Mouse (Mus musculus) liver (tissue): ENCODE results near the gene Tnfrsf25.

Experiments
- DNase-seq: peaks from one replicate; pipeline ENCODE4 v3.0.0-alpha.2; 2020; ENCODE audit warnings: mixed read lengths

Gene Tnfrsf25

DNA sequence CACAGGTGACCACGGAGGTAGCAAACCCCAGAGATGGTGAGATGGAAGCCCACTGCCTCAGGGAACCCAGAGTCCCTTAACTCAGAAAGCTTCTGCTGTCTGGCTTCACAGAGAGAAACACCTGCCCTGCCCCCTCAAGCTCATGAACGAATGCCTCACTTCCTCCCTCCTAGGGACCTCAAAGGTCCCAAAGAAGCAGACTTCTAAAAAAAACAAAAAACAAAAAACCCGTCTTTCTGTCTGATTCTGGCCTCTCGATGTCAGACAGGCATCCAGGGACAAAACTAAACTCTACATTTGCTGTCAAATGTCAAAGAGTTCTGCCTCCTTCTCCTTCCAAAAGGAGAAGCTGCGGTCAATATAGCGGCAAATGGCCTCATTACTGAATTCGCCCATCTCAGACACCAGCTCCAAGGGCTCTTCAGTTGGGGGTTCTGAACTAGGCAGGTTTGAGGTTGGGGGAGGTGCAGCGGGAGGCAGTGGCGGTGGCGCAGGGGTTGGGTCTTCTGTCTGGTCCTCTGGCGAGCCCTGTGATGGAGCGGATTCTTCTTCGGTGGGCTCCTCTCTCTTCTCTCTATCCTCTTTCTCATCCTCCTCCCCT lies 8.7 kb downstream of the Tnfrsf25 start:
- DNase-seq, result no peak

DNA sequence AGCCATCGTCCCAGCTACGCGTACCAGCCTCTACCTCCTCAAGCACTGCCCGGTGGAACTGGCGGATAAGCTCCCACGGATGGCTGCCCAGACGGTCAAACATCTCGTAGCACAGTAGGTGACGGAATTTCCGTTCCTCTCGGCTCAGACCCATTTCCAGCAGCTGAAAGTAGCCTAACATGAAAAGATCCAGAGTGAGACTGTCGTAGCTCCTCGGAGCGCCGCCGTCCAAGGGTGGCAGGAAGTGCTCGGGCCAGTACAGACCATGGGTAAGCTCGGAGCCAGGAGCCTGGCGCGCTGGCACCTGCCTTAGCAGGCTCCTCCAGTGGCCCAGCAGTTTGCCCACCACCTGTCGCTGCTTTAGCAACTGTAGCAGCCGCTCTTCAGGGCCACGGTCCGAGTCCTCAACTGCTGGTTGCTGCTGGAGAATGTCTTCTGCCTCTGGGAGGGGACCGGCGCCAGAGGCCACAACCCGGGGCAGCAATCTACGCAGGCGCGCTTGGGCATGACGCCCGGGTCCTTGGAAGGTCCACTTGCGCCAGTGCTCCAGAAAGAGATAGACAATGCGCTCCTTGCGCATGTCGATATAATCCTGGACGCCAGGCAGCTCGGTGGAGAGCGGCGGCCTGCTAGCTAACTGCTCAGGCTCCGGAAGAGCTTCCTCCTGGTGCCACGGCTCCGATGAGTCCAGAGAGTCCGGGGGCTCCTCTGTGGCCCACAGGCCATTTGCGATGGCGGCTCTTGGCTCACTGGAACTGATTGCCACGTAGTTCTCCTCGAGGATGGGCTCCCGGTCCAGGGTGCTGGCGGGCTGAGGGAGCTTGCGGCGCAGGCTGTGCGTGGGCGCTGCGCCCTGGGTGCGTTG lies 9.7 kb downstream of the Tnfrsf25 start:
- no peak for DNase-seq

GRCm38 (mm10) chr4:152126026-152126920 lies 10.5 kb downstream of the Tnfrsf25 start:
- no peak for DNase-seq

DNA sequence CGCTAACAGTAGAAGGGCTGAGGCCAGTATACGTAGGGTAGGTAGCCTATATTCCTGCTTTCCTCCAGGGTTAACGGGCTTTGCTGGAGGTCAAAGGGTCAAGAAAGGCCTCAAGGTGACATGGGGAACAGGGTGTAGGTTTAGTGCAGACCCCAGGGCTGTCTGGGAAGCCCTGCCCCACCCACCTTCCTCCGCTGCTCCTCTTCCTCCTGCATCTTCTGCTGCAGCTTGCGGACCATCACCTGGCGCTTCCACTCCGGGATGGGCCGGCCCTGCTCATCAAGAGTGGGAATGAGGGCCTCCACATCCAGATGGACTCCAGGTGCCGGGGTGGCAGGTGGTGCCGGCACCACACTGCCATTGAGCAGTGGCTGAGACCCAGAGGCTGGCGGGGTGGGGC lies 12.2 kb downstream of the Tnfrsf25 start:
- DNase-seq, result no peak

DNA sequence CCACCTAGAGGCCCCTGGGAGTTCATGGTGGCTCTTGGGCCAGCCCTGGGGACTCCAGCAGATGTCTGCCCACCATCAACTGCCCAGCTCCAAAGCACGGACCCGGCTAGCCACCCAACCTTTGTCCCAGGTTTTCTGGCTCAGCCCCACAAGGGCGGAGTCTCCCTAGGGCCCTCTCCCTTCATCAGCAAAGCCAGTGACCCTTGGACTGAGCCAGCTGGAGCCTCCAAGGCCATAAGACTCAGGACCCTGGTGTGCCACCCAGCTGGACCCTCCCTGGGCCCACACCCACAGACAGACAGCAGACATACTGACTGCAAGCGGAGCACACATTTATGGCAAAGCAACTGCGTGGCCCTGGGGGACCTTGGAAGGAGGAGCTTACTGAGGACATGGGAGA lies 13.1 kb downstream of the Tnfrsf25 start:
- DNase-seq, result no peak

GRCm38 (mm10) chr4:152129395-152129930 lies 13.7 kb downstream of the Tnfrsf25 start:
- no peak for DNase-seq

- peak; percentile 61 for DNase-seq
These were observed 15.3 kb downstream of the Tnfrsf25 start for GRCm38 (mm10) chr4:152130771-152131653.

DNA sequence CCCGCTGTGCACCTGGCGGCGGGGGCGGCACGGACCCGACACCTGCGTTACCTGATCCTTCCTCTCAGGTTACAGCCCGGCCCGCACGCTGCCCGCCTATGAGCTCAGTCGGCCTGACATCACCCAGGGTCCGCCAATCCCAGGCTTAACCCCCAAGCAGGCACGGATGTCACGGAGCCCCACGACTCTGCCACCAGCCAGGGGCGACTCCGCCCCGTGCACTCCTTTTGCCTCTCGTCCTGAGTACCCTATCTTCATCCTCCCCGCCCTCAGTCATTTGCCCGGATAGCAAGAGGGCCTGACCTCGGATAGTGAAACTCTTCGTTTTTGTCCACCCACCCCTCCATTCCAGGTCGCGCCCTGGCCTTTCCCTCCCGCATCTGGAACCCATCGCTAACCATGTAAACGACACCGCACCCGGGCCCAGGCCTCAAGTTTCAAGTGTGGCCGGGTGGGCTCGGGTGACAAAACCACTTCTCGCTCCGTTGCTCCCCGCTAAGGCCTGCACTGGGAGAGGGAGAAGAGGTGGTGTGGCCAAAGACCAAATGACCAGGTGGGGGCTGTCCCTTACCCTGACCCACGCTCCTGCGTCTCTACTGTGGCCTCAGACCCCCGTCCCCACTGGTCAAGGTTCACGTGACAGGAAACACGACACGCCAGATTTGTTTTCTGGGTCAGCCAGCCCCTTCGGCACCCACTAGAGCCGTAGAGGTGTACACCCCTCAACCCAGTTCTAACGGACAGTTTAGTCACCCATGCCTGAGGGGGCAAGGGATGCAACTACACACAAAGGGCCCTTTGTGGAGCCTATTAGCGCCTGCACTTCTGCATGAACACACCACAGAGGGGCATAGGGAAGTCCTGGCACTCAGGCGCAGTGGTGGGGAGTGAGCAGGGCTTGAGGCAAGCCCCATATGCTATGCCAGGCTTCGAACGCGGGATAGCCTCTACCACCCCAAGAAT lies 16.4 kb downstream of the Tnfrsf25 start:
- DNase-seq, result no peak

DNA sequence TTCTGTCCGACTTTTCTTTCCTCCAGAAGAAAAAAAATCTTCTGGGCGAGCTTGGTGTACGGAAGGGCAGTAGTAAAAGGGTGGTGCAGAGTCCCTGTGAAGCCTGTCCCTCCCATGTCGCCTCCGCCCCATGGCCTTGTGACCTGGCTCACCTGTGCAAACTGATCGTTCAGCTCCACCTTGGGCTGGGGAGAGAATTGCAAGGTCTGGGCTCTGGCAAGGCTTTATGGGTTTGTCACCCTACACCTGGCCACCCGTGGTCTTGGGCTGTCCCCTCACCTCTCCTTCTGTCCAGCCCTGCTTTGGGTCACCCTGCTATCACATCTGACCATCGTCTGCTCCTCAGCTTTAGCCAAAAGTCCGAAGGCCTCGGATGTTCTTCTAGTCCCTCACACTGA lies 17.0 kb downstream of the Tnfrsf25 start:
- DNase-seq, result no peak

- DNase-seq, result no peak
These were observed 17.5 kb downstream of the Tnfrsf25 start for GRCm38 (mm10) chr4:152133213-152133612.

DNA sequence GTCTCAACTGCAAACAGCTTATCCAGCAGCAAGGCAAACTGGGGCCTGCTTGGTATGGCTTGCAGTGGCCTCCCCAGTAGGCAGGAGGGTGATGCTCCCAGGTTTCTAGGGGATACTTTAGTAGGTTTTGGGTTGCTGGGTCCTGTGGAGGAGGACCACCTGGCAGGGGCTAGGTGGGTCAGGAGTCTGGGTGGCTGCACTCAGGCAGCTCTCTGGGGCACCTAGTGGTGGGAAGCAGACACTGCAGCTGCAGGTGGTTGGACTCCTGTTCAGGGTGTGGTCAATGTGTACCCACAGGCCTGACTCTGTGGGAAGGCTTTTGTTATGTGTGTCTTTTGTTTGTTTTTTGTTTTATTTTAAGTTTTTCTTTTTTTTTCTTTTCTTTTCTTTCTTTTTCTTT lies 18.8 kb downstream of the Tnfrsf25 start:
- DNase-seq, result peak; percentile 73

- no peak for DNase-seq
These were observed 19.6 kb downstream of the Tnfrsf25 start for GRCm38 (mm10) chr4:152135363-152135762.

DNA sequence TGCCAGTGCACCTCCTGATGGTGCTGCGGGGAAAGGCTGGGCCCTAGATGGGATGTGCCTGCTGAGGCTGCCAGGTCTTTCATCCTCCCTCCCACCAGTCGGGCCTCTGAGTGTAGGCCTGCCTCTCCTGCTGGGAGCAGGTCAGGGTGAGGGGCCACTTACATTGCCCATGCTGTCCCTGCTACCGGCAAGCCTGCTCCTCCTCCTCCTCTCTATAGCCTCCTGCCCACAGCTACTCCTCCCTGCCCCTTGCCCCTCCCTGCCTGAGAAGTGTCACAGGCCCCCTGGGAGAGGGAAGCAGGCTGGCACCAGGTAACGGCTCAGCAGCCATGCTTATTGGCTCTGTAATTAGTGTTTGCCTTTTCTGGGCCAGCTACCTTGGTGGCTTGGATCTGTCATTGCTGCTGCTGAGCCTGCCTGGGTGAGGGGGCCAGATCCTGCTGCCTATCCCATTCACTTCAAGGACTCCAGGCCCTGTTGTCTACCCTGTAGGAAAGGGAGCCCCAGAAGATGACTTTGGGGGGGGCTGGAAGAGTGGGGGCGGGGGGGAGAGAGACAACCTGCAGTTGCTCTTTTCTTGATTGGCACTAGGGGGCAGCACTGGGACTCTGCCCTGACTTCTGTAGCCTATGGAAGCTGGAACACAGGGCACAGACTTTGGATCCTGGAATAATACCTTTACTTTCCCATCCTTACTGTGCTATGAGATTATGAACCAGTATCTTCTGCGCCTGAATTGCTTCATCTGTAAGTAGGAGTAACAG lies 20.6 kb downstream of the Tnfrsf25 start:
- no peak for DNase-seq

DNA sequence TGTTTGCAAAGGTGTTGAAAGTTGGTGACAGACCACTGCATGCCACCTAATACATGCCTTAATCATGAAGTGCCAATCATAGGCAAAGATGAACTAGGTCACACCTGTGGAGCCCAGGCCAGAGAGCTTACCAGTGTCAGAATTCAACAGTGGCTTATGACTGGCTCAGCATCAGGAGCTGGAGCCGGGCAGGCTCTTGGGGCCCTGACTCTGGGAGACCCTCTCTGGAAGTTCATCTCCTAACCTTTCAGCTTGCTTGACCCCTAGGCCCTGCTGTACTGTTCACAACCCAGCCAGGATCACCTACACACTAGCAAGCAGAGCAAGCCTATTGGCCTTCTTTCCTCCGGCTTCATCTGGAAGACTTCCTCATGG lies 21.1 kb downstream of the Tnfrsf25 start:
- no peak for DNase-seq

DNA sequence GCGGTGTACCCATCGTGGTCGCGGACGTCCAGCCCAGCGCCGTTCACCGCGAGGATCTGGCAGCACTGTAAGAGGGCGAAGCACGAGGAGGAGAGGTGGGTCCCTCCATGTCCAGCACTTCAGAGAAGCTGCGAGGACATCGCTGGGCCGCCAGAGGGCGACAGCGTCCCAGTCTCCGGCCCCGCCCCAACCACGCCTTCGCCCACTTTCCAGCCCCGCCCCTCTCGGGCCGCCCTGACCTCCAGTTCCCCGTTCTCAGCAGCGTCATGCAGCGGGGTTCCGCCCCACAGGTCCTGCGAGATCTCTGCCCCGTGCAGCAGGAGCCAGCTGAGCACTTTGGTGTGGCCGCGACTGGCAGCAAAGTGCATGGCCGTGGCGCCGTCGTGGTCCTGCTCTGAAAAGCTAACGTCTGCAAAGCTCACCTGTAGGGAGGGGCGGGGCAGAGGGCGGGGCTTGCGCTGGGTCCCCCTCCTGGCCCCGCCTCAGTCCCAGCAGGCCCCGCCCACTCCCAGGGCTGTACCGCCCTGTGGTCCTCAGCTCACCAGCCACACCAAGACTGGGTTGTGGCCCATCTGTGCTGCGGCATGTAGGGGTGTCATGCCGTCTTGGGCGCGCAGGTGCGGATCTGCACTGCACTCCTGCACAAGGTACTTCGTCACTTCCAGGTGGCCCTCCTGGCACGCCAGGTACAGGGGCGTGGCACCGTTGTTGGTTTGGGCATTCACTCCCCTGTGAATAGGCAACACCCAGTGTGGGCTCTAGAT lies 22.9 kb downstream of the Tnfrsf25 start:
- DNase-seq, result peak; percentile 90

- DNase-seq, result peak; percentile 67
These were observed 24.7 kb downstream of the Tnfrsf25 start for GRCm38 (mm10) chr4:152140441-152140840.

GRCm38 (mm10) chr4:152141521-152142135 lies 25.9 kb downstream of the Tnfrsf25 start:
- DNase-seq, result no peak

GRCm38 (mm10) chr4:152143632-152144031 lies 27.9 kb downstream of the Tnfrsf25 start:
- no peak for DNase-seq

DNA sequence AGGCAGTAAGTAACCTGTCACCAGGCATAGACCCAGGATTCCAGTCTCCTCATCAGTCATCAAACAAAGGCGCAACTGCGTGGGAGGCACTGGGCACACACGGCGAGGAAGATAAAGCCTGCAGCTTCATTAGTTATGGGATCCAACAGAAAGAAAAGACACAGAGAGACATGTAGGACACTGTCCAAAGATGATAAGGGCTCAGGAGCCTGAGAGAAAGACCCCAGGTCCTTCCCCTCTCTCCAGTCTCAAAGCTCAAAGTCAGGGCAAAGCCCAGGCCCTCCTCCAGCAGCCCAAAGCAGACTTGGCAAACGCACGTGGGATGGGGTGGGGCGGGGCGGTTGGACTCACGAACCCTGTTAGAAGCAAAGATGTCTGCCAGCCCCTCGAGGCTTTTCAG lies 29.7 kb downstream of the Tnfrsf25 start:
- DNase-seq, result no peak
